Mouse (Mus musculus): ENCODE data around the gene Hist2h3c2. TPM values are rescaled to one million over a fixed set of nuclear protein-coding genes. Genes with fewer than 3 reads are reported as not detected.

Hist2h3c2 gene
- total RNA-seq, 2 experiments from 2014 or later: 4.0 to 9.0 TPM

GRCm38 (mm10) chr3:96197129-96197749, 41.7 kb downstream of the Hist2h3c2 start:
- DNase-seq: peak; percentile 91 to 94

DNA sequence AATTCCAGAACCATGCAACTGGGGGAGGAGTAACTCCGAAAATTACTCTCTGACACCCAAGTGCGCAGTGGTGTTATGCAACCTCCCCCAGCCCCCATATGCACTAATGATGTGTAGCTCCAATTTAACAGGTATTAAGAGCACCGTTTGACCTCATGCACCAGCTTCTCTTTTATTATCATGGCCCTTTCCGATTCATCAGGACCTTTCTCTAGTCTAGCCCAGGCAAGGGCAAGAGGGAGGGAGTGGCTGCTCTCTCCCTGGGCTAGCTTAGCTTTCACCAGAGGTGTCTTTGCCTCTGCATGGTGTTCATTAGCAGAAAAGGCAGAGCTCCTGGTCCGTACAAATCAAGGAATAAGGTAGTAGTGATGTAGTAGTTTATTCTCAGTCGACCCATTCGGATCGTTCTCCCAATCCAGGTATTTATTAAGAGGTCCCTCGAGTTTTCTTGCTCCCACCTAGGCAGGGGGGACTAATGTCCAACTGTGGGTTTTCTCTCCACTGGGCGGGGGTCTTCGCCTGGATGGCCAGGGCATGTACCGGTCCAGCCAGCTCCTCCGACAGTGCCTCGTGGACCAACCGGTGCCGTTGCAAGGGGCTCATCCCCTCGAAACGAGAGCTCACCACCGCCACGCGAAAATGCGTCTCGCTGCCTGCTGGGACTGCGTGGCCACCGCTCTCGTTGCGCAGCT, 42.3 kb downstream of the Hist2h3c2 start:
- DNase-seq: no peak

- DNase-seq: no peak
Measured at GRCm38 (mm10) chr3:96195616-96196313, 43.2 kb downstream of the Hist2h3c2 start.

DNA sequence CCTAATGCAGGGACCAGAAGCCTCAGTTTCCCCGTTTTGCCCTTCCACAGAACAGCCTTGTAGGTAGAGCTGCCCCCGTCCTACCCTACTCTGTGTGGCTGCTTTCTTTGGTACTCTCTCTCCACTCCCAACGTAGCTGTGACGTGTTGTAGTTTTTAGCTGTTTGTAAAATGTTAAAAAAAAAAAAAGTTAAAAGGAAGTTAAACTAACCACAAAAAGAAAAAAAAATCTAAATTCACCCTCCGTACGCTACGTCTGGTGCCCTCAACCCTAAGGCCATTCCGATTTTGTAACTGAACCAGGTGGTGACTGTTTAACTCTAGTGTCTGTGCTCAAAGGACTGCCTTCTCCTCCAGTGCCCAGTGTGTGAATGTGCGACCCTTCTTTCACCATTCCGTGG, 44.0 kb downstream of the Hist2h3c2 start:
- no peak for DNase-seq

- no peak for DNase-seq
Measured at GRCm38 (mm10) chr3:96192977-96193376, 46.0 kb downstream of the Hist2h3c2 start.

Small RNA genes lying within 50 kb of the gene (microRNA-seq; reads per million reads assigned to microRNA genes)
- gene Gm44492 (0 reads per million in 2 experiments), gene Gm47311 (0 reads per million in 2 experiments), gene Gm47313 (0 reads per million in 2 experiments)

Other genes starting within 250 kb of the Hist2h3c2 start
- gene Plekho1, start 243.1 kb downstream of the Hist2h3c2 start, total RNA-seq (2021): 10 to 100 TPM; 64.7 to 68.2 TPM
- 10 to 100 TPM; 22.5 to 27.1 TPM for gene Vps45, start 180.7 kb downstream of the Hist2h3c2 start, total RNA-seq (2021)
- 10 to 100 TPM; 50.3 to 57.4 TPM for gene Otud7b, start 134.6 kb downstream of the Hist2h3c2 start, total RNA-seq (2021)
- 1 to 10 TPM; 1.7 to 3.4 TPM for gene Mtmr11, start 77.1 kb downstream of the Hist2h3c2 start, total RNA-seq (2021)
- 10 to 100 TPM; 15.4 to 18.7 TPM for gene Sf3b4, start 66.8 kb downstream of the Hist2h3c2 start, total RNA-seq (2021)
- gene Sv2a, start 58.0 kb downstream of the Hist2h3c2 start, total RNA-seq (2021): 1 to 10 TPM; 1.8 to 2.1 TPM
- gene Bola1, start 19.4 kb downstream of the Hist2h3c2 start, total RNA-seq (2021): 10 to 100 TPM; 28.1 to 34.4 TPM
- gene Hist2h2ab, start 19.3 kb downstream of the Hist2h3c2 start, total RNA-seq (2021): 1 to 10 TPM; 1.8 to 1.9 TPM
- gene Hist2h2ac, start 18.2 kb downstream of the Hist2h3c2 start, total RNA-seq (2021): 10 to 100 TPM; 18.4 to 22.1 TPM
- gene Hist2h2be, start 18.0 kb downstream of the Hist2h3c2 start, total RNA-seq (2021): 1 to 10 TPM; 7.9 to 8.4 TPM
- 100 to 1,000 TPM; 189 to 197 TPM for gene Hist2h2aa2, start 1.1 kb upstream of the Hist2h3c2 start, total RNA-seq (2021)
- 10 to 100 TPM in 1 of 2 experiments, 1 to 10 TPM in 1; 9.3 to 14.7 TPM for gene Hist2h2aa1, start 6.4 kb upstream of the Hist2h3c2 start, total RNA-seq (2021)
- gene Hist2h3c1, start 7.6 kb upstream of the Hist2h3c2 start, total RNA-seq (2021): not detected
- 10 to 100 TPM; 12.0 to 13.7 TPM for gene Hist2h4, start 24.2 kb upstream of the Hist2h3c2 start, total RNA-seq (2021)
- gene Hist2h3b, start 29.5 kb upstream of the Hist2h3c2 start, total RNA-seq (2021): 10 to 100 TPM; 16.8 to 21.7 TPM
- gene Hist2h2bb, start 30.6 kb upstream of the Hist2h3c2 start, total RNA-seq (2021): 10 to 100 TPM; 30.7 to 37.2 TPM
- 1 to 10 TPM in 1 of 2 experiments, under 1 TPM in 1; 0.39 to 1.1 TPM for gene Fcgr1, start 54.8 kb upstream of the Hist2h3c2 start, total RNA-seq (2021)
- gene BC107364, start 213.2 kb upstream of the Hist2h3c2 start, total RNA-seq (2021): not detected

Data from heart, adult 18-20 months (tissue).